Mouse (Mus musculus) heart, embryonic 16.5 days (tissue): ENCODE results near the gene Gm21987. TPM values are rescaled to one million over a fixed set of nuclear protein-coding genes. Genes with fewer than 3 reads are reported as not detected.
"Not testable (repeated sequence)": the region's sequence is repeated elsewhere in the genome, so short reads cannot be mapped to it uniquely, and the experiment has no call there.

Experiments
- ATAC-seq: fragments of 200-750 bp; cut with Nextera tagmentation; replicated peaks from 2 replicates; pipeline ENCODE4 v1.8.0; 2017; ENCODE audit warnings: moderate number of reproducible peaks; ENCODE audit not compliant: insufficient read depth, low FRiP score; ENCODE audit errors: extremely low read depth
- H3K27ac ChIP-seq: fragments of 300-500 bp; sonication (generic); 2 replicates; pipeline ENCODE4 v1.5.1; 2014; ENCODE audit warnings: mild to moderate bottlenecking, low read length, control low read depth, moderate library complexity
- H3K27me3 ChIP-seq: fragments of 300-500 bp; sonication (generic); 2 replicates; pipeline ENCODE4 v1.6.1; 2014; ENCODE audit warnings: low read length, mixed read lengths; ENCODE audit not compliant: control insufficient read depth, insufficient read depth
- H3K36me3 ChIP-seq: fragments of 300-500 bp; sonication (generic); 2 replicates; pipeline ENCODE4 v1.6.1; 2014; ENCODE audit not compliant: control insufficient read depth, insufficient read depth
- H3K4me1 ChIP-seq: fragments of 300-500 bp; sonication (generic); 2 replicates; pipeline ENCODE4 v1.6.1; 2014; ENCODE audit warnings: low read length, mixed read lengths; ENCODE audit not compliant: control insufficient read depth, insufficient read depth
- H3K4me2 ChIP-seq: fragments of 300-500 bp; sonication (generic); 2 replicates; pipeline ENCODE4 v1.6.1; 2014; ENCODE audit warnings: low read depth, mild to moderate bottlenecking, control low read depth, low read length
- H3K4me3 ChIP-seq: fragments of 300-500 bp; sonication (generic); 2 replicates; pipeline ENCODE4 v1.5.1; 2014; ENCODE audit warnings: mild to moderate bottlenecking, control low read depth, low read length
- H3K9ac ChIP-seq: fragments of 300-500 bp; sonication (generic); 2 replicates; pipeline ENCODE4 v1.6.1; 2014; ENCODE audit warnings: low read length, control low read depth
- H3K9me3 ChIP-seq: fragments of 300-500 bp; sonication (generic); replicated peaks from 2 replicates; pipeline ENCODE4 v1.6.1; 2016; ENCODE audit warnings: low read length; ENCODE audit not compliant: control insufficient read depth
- WGBS: fragments of 180-500 bp; shearing (Covaris S2); extraction: QIAGEN DNeasy Blood & Tissue Kit; methylation state at CpG from one replicate; pipeline ENCODE4 v1.1.7; 2014; 5-methylcytosine and 5-hydroxymethylcytosine counted together
- polyA plus RNA-seq: library from polyadenylated mRNA; unstranded; fragments of >200 nt; fragmentation: Nextera tagmentation; extraction: Ambion mirVana; gene quantifications from 2 replicates; pipeline ENCODE4 v1.2.1, GENCODE M21; 2015

The Gm21987 gene
- polyA plus RNA-seq, 1 experiment from 2014 or later, result 2.3 TPM

DNA sequence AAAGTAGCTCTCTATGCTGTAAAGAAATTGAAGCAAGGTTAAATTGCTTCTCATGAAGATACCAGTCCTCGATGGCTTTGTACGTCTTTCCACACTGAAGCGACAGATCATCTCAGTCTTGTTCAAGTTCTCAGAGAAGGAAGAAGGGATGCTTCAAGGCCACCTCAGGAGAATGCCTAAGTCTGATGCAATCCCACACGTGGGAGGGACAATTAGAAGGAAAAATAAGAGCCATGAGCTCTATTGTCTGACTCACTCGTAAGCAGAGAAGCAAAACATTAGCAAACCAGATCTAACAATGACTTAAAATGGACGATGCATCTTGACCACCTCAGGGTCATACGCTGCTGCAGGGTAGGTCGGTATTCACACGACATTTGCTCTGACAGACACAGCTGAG is 28.3 kb upstream of the Gm21987 start:
- Histone ChIP-seq H3K4me1 (no peaks in the 10 kb centered on the region), H3K4me2 (no peak overlapping the region), H3K36me3 (no peaks in the 10 kb centered on the region), H3K9me3 (no peaks in the 10 kb centered on the region), H3K27me3 (no peaks in the 10 kb centered on the region), H3K9ac (no peak overlapping the region), H3K4me3 (no peak overlapping the region), H3K27ac (no peak overlapping the region)
- no peak for ATAC-seq
- WGBS, result 70% methylated on average over 9 of the region's 9 CpGs

DNA sequence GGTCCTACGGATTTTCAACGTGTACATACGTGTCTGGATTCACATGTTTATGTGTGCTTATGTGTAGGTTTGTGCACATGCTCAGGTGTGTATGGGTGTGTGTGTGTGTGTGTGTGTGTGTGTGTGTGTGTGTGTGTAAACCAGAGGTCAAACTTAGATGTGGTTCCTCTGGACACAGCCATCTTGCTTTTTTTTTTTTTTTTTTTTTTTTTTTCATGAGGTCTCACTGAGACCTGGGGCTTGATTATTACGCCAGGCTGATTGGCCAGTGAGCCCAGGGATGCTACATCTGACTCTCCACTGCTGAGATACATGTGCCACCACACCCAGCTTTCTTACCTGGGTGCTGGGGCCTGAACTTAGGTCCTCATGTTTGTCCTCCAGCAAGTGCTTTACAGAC is 27.8 kb upstream of the Gm21987 start:
- H3K27ac ChIP-seq, result no peak overlapping the region

GRCm38 (mm10) chr16:38321452-38321935 is 25.3 kb upstream of the Gm21987 start:
- Histone ChIP-seq H3K4me3 (peak overlapping the region; percentile 11), H3K27ac (no peak overlapping the region), H3K27me3 (no peaks in the 10 kb centered on the region), H3K9ac (no peak overlapping the region), H3K4me2 (peak overlapping the region; percentile 40), H3K36me3 (no peaks in the 10 kb centered on the region), H3K4me1 (no peaks in the 10 kb centered on the region), H3K9me3 (no peaks in the 10 kb centered on the region)
- no peak for ATAC-seq
- 28% methylated on average over 17 of the region's 17 CpGs for WGBS

More for the DNA sequence above, 27.8 kb upstream of the Gm21987 start:
- Histone ChIP-seq H3K4me2 (no peak overlapping the region), H3K27me3 (no peaks in the 10 kb centered on the region), H3K36me3 (no peaks in the 10 kb centered on the region), H3K9ac (no peak overlapping the region), H3K4me1 (no peaks in the 10 kb centered on the region), H3K9me3 (no peaks in the 10 kb centered on the region), H3K4me3 (no peak overlapping the region)
- ATAC-seq, result no peak
- 83% methylated on average over 4 of the region's 4 CpGs for WGBS

DNA sequence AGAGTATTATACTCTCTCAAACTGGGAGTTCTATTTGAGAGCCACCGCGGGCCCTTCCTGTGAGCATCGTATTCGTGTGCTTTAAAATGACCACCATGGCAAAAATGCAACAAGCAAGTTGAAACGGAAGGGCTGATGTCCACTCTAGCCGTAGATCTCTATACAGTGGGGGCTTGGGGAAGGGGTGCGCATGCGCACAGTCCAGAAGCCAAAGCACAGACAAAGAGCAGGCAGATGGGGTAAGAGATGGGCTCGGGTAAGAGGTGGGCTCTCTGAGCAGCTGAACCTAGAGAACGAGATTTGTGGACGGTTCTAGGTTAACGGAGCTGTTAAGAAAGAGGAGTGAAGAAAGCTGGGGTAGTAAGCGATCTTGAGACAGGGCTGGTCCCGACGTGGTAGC is 22.5 kb upstream of the Gm21987 start:
- 88% methylated on average over 15 of the region's 15 CpGs for WGBS
- ATAC-seq, result no peak

GRCm38 (mm10) chr16:38326778-38327397 is 20.0 kb upstream of the Gm21987 start:
- H3K4me3 ChIP-seq, result no peak overlapping the region
- H3K9ac ChIP-seq, result no peak overlapping the region
- no peak for ATAC-seq
- no peaks in the 10 kb centered on the region for H3K4me1 ChIP-seq
- WGBS, result 83% methylated on average over 11 of the region's 11 CpGs
- no peaks in the 10 kb centered on the region for H3K9me3 ChIP-seq
- no peaks in the 10 kb centered on the region for H3K27me3 ChIP-seq
- no peak overlapping the region for H3K27ac ChIP-seq
- H3K36me3 ChIP-seq, result no peaks in the 10 kb centered on the region
- H3K4me2 ChIP-seq, result no peak overlapping the region

More for the DNA sequence above, 22.5 kb upstream of the Gm21987 start:
- H3K27me3 ChIP-seq, result no peaks in the 10 kb centered on the region
- H3K36me3 ChIP-seq, result no peaks in the 10 kb centered on the region
- no peaks in the 10 kb centered on the region for H3K9me3 ChIP-seq
- no peaks in the 10 kb centered on the region for H3K4me1 ChIP-seq
- no peak overlapping the region for H3K27ac ChIP-seq
- no peak overlapping the region for H3K9ac ChIP-seq
- no peak overlapping the region for H3K4me2 ChIP-seq
- H3K4me3 ChIP-seq, result no peak overlapping the region

- no peaks in the 10 kb centered on the region for H3K27me3 ChIP-seq
- WGBS, result 88% methylated on average over 3 of the region's 3 CpGs
- ATAC-seq, result no peak
- no peak overlapping the region for H3K9ac ChIP-seq
- H3K4me3 ChIP-seq, result no peak overlapping the region
- H3K4me1 ChIP-seq, result no peaks in the 10 kb centered on the region
- no peak overlapping the region for H3K27ac ChIP-seq
- H3K36me3 ChIP-seq, result no peaks in the 10 kb centered on the region
- H3K9me3 ChIP-seq, result no peaks in the 10 kb centered on the region
- H3K4me2 ChIP-seq, result no peak overlapping the region
Measured at GRCm38 (mm10) chr16:38329340-38329739, 17.5 kb upstream of the Gm21987 start.

DNA sequence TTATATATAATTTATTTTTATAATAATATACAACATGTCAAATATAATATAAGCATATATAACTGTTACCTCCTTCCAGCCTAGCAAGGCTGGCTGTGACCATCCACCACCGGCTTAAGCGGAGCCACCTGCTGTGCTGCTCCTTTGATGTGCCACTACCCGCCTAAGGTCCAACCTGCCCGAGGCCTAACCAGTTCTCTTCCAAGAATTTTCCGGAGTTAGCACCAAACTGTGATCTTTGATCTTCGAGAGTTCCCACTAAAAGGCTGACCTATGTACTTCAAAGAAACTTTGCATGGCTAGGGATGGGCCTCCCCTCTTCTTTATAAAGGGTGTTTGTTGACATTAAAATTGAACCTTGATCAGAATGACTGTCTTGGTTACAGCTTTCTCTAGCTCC is 12.4 kb upstream of the Gm21987 start:
- Histone ChIP-seq H3K27me3 (no peaks in the 10 kb centered on the region), H3K9ac (no peak overlapping the region), H3K9me3 (no peaks in the 10 kb centered on the region), H3K27ac (no peak overlapping the region), H3K4me1 (no peaks in the 10 kb centered on the region), H3K4me2 (no peak overlapping the region), H3K4me3 (no peak overlapping the region), H3K36me3 (no peaks in the 10 kb centered on the region)
- no peak for ATAC-seq
- WGBS, result 48% methylated on average over 6 of the region's 6 CpGs

DNA sequence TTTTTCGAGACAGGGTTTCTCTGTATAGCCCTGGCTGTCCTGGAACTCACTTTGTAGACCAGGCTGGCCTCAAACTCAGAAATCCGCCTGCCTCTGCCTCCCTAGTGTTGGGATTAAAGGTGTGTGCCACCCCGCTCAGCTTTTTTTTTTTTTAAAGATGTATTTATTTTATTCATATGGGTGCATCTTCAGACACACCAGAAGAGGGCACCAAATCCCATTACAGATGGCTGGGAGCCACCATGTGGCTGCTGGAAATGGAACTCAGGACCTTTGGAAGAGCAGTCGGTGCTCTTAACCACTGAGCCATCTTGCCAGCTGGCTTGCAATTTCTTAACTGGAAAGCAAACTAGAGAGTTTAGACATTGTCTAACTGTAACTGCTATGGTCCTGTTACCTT is 8.8 kb upstream of the Gm21987 start:
- H3K4me3 ChIP-seq, H3K36me3 ChIP-seq, ATAC-seq, H3K4me2 ChIP-seq, H3K27ac ChIP-seq, H3K9ac ChIP-seq, H3K27me3 ChIP-seq, H3K9me3 ChIP-seq, H3K4me1 ChIP-seq: not testable (repeated sequence)
- 85% methylated on average over 4 of the region's 4 CpGs for WGBS

DNA sequence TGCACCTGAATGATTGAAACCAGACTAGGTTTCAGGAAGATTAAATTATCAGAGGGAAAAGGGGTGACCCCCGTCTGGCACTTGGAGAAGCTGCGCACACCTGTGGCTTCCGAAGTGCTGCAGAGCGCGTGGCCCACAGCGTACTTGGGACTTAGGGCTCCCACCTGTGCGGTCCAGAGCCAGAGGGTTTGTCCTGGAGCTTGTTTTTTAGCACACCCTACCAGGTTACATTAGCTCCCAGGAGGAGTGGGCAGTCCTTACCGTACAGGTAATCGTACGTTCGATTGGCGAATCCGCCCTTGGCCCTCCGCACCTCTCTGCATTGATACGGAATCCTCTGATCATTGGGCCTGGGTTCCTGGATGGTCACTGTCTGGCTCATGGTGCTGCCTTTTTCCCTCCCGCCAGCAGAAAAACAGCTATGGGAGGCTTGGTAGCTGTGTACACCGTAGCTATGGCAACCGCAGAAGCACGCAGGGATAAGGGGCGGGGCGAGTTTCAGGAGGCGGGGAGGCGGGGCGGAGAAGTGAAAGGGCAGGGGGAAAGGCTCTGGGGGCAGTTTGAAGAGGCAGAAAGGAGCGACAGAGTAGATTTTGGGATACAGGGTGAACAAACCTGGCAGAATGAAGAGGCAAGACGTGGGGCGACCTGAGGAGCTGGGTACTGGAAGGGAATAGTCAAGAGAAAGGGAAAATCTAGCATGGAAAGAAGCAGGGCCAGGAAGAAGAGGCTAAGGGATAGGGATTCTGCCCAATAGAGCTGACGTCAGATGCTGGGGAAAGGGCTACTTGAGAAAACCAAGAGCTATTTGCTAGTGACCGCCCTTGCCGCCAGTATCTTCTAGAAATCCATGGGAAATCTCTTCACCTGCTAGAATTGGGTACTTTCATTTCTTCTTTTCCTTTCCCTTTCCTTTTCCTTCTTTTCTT is 5.2 kb upstream of the Gm21987 start, which contains the start of gene Maats1:
Gene Maats1 (minus strand): TSS at position 748 of the 929 bp plus-strand sequence.
- Histone ChIP-seq H3K36me3 (no peaks in the 10 kb centered on the region), H3K27me3 (no peaks in the 10 kb centered on the region), H3K9me3 (peaks cover 4% of the 10 kb centered on the region), H3K4me3 (peak within 1 kb of the TSS; percentile 35), H3K4me1 (peaks cover 15% of the 10 kb centered on the region), H3K4me2 (peak within 1 kb of the TSS; percentile 75), H3K9ac (peak within 1 kb of the TSS; percentile 60), H3K27ac (no peak within 1 kb of the TSS)
- 14% methylated on average over 30 of the region's 30 CpGs for WGBS
- ATAC-seq, result peak; percentile 72
